ENCODE assay signal across 9 mouse cellular contexts in the genomic region with DNA sequence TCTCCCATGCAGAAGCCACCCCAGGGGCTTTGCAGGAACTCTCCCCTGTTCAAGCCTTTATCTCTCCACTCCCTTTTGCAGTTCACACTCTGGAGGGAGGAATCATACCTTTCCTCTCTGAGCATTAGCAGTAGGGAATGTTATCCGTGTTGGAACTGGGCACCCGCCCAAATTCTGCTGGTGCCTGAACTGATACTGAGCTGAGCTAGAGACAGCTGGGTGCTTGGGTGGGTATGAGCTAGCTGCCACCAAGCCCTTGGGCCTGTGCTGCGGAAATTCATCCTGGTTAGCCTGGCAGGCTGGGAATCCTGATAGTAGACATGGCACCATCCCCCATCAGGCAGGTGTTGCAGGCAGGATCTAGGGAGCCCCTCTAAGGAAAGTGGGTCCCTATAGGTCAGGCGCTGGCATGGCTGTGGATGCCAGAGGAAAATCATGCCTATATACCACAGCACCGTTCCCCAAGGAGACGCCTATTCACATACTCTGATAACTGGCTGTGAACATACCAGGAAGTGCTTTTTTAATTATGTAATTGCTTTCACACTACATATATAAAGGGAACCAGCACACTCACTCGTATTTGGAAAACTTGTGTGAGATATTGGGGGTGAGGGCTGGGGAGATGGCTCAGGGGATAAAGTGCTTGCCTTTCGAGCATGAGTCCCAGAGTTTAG.
DNase-seq lines count a peak whose midpoint lies in the region; ATAC-seq lines count a peak whose summit lies in the region.
"Had no signal": no experiment of that assay in that cellular context is flagged by ENCODE, and none has a peak within 500 bp of the region (broad histone marks: within the 10 kb centered on the region; RNA-seq: fewer than 3 reads in every experiment).

No protein-coding gene starts in this region.

- 0 out of 2 replicates have a peak, but pooled peaks have one; percentile 10 for ATAC-seq in heart, embryonic 11.5 days (replicated peaks; ENCODE audit: insufficient number of reproducible peaks, low FRiP score, low TSS enrichment)
- ATAC-seq in kidney, embryonic 16.5 days (ENCODE audit: low FRiP score, low TSS enrichment): no peak

- H3K9me3 ChIP-seq in heart, embryonic 11.5 days (replicated peaks; ENCODE audit: control insufficient read depth, low read length): no peaks in the 10 kb centered on the region
- no peaks in the 10 kb centered on the region for H3K9me3 ChIP-seq in kidney, embryonic 16.5 days (ENCODE audit: low read length)
- H3K9me3 ChIP-seq: liver, embryonic 15.5 days had no signal

- DNase-seq in heart, postnatal 25 days (ENCODE audit: low spot score): no peak
- peak; percentile 58 for DNase-seq in testis, postnatal 10 days (ENCODE audit: low spot score)
- no peak for DNase-seq in testis, postnatal 14 days (ENCODE audit: low spot score)
- peak; percentile 52 to 64 for DNase-seq in layer of hippocampus, postnatal 10 days (ENCODE audit: low spot score in 2 of 2)
- no peak for DNase-seq in neural tube, embryonic 10.5 days (ENCODE audit: extremely low spot score, low spot score)
- DNase-seq in frontal cortex, postnatal 25 days (ENCODE audit: low spot score in 2 of 2): no peak

- no peaks in the 10 kb centered on the region for H3K27me3 ChIP-seq in heart, embryonic 11.5 days (ENCODE audit: control insufficient read depth, insufficient read depth, low read length)
- no peaks in the 10 kb centered on the region for H3K27me3 ChIP-seq in kidney, embryonic 16.5 days (ENCODE audit: insufficient read depth, low read length)

- no peaks in the 10 kb centered on the region for H3K36me3 ChIP-seq in heart, embryonic 11.5 days (ENCODE audit: control insufficient read depth, insufficient read depth, low read length)
- H3K36me3 ChIP-seq in kidney, embryonic 16.5 days (ENCODE audit: insufficient read depth, low read length): no peaks in the 10 kb centered on the region
- H3K36me3 ChIP-seq: liver, embryonic 15.5 days had no signal

- no peak overlapping the region for H3K27ac ChIP-seq in heart, embryonic 11.5 days (ENCODE audit: low read depth, low read length)
- H3K27ac ChIP-seq in kidney, embryonic 16.5 days (ENCODE audit: low read length): no peak overlapping the region
- H3K27ac ChIP-seq: liver, embryonic 15.5 days had no signal

- no peak overlapping the region for H3K9ac ChIP-seq in heart, embryonic 11.5 days (ENCODE audit: low read depth, low read length)
- H3K9ac ChIP-seq in kidney, embryonic 16.5 days (replicated peaks; ENCODE audit: low read length): no peak overlapping the region
- H3K9ac ChIP-seq: liver, embryonic 15.5 days had no signal

- H3K4me3 ChIP-seq in heart, embryonic 11.5 days (ENCODE audit: low read depth, low read length): no peak overlapping the region
- H3K4me3 ChIP-seq in kidney, embryonic 16.5 days (ENCODE audit: low read length): no peak overlapping the region
- H3K4me3 ChIP-seq: liver, embryonic 15.5 days had no signal

- WGBS in heart, embryonic 11.5 days (ENCODE audit: insufficient replicate concordance): 68% methylated on average over 8 of the region's 8 CpGs
- 79% methylated on average over 8 of the region's 8 CpGs for WGBS in kidney, embryonic 16.5 days

- H3K4me1 ChIP-seq in heart, embryonic 11.5 days (ENCODE audit: control insufficient read depth, insufficient read depth, low read length): peaks cover 28% of the 10 kb centered on the region
- H3K4me1 ChIP-seq in kidney, embryonic 16.5 days (ENCODE audit: insufficient read depth, low read length): peaks cover 8% of the 10 kb centered on the region; the same call in 1 of the 2 replicates
- H3K4me1 ChIP-seq: liver, embryonic 15.5 days had no signal

- no peak overlapping the region for H3K4me2 ChIP-seq in heart, embryonic 11.5 days
- H3K4me2 ChIP-seq in kidney, embryonic 16.5 days (replicated peaks; ENCODE audit: low read depth, low read length): no peak overlapping the region
- H3K4me2 ChIP-seq: liver, embryonic 15.5 days had no signal

- intact Hi-C loops in heart, postnatal 25 days (cut with DNase I): no loop called here

Comparison
In these comparisons a context has a peak if more than half of its experiments do, and no peak if none do; other contexts are left out.
1. DNase-seq: peak in testis, postnatal 10 days (single experiment) and layer of hippocampus, postnatal 10 days (2 of 2); none in heart, postnatal 25 days (single experiment), testis, postnatal 14 days (single experiment), neural tube, embryonic 10.5 days (single experiment) and frontal cortex, postnatal 25 days (0 of 2).